Mouse (Mus musculus): Measurements from ENCODE around the gene Flt3l. TPM values are rescaled to one million over a fixed set of nuclear protein-coding genes. Genes with fewer than 3 reads are reported as not detected.

Flt3l gene
- polyA plus RNA-seq, 1 experiment from 2014 or later = 5.1 TPM

GRCm38 (mm10) chr7:45180896-45181477 is 44.8 kb upstream of the Flt3l start, which contains the start of gene Pth2:
Gene Pth2, plus strand, starts transcription at chr7:45180995.
- Histone ChIP-seq H3K9ac (replicated peaks; ENCODE audit: low read depth) (no peak within 1 kb of the TSS), H3K27ac (ENCODE audit: low read length) (no peak within 1 kb of the TSS), H3K36me3 (ENCODE audit: insufficient read depth, low read length) (no peaks in the 10 kb centered on the region), H3K4me2 (replicated peaks; ENCODE audit: low read depth, low read length) (0 out of 2 replicates have a peak within 1 kb of the TSS, but pooled peaks have one; percentile 54), H3K9me3 (ENCODE audit: low read length) (no peaks in the 10 kb centered on the region), H3K4me1 (ENCODE audit: insufficient read depth, low read depth, low read length) (peaks cover 4% of the 10 kb centered on the region; the same call in 1 of the 2 replicates), H3K27me3 (replicated peaks; ENCODE audit: insufficient read depth, low read length) (peaks cover 78% of the 10 kb centered on the region), H3K4me3 (ENCODE audit: low read depth, low read length) (no peak within 1 kb of the TSS)
- ATAC-seq = no peak
- no peak for TF ChIP-seq CTCF (IDR thresholded peaks at IDR 0.05)
- no peak for TF ChIP-seq EP300 (IDR thresholded peaks at IDR 0.05)
- no peak for DNase-seq (ENCODE audit: low spot score)
- WGBS = 23% methylated on average over 17 of the region's 20 CpGs

GRCm38 (mm10) chr7:45179469-45179868 is 43.2 kb upstream of the Flt3l start, which contains the start of gene Gfy:
Gene Gfy, minus strand, starts transcription at chr7:45179569.
- Histone ChIP-seq H3K9ac (replicated peaks; ENCODE audit: low read depth) (no peak within 1 kb of the TSS), H3K27me3 (replicated peaks; ENCODE audit: insufficient read depth, low read length) (peaks cover 86% of the 10 kb centered on the region), H3K27ac (ENCODE audit: low read length) (no peak within 1 kb of the TSS), H3K4me2 (replicated peaks; ENCODE audit: low read depth, low read length) (no peak within 1 kb of the TSS), H3K4me1 (ENCODE audit: insufficient read depth, low read depth, low read length) (peaks cover 4% of the 10 kb centered on the region; the same call in 1 of the 2 replicates), H3K4me3 (ENCODE audit: low read depth, low read length) (no peak within 1 kb of the TSS), H3K36me3 (ENCODE audit: insufficient read depth, low read length) (no peaks in the 10 kb centered on the region), H3K9me3 (ENCODE audit: low read length) (no peaks in the 10 kb centered on the region)
- DNase-seq (ENCODE audit: low spot score) = no peak
- no peak for TF ChIP-seq EP300 (IDR thresholded peaks at IDR 0.05)
- TF ChIP-seq CTCF (IDR thresholded peaks at IDR 0.05) = no peak
- ATAC-seq = no peak
- WGBS = 17% methylated on average over 7 of the region's 7 CpGs

DNA sequence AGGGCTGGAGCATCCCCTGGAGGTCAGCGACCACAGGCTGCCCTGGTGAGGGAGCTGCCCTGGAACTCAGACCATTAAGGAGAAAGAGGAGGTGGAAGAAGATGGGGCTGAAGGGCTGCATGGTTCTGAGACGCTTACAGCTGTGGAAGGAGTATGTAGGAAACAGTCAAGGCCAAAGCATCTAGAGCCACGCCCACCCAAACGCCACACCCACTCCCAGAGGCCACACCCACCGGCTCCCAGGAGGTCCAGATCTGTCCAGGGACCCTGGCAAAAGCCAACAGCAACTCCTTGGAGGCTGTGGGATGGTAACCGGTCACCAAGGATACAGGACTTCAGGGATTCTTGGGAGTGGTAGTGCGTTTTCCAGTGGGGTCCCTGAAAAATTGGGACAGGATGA is 42.3 kb upstream of the Flt3l start:
- no peak for DNase-seq (ENCODE audit: low spot score)

GRCm38 (mm10) chr7:45176356-45176755 is 40.1 kb upstream of the Flt3l start:
- Histone ChIP-seq H3K9ac (replicated peaks; ENCODE audit: low read depth) (no peak overlapping the region), H3K9me3 (ENCODE audit: low read length) (no peaks in the 10 kb centered on the region), H3K27ac (ENCODE audit: low read length) (no peak overlapping the region), H3K4me1 (ENCODE audit: insufficient read depth, low read depth, low read length) (no peaks in the 10 kb centered on the region), H3K27me3 (replicated peaks; ENCODE audit: insufficient read depth, low read length) (peaks cover 63% of the 10 kb centered on the region), H3K36me3 (ENCODE audit: insufficient read depth, low read length) (no peaks in the 10 kb centered on the region), H3K4me2 (replicated peaks; ENCODE audit: low read depth, low read length) (no peak overlapping the region), H3K4me3 (ENCODE audit: low read depth, low read length) (0 out of 2 replicates have a peak overlapping the region, but pooled peaks have one; percentile 2)
- 3% methylated on average over 27 of the region's 31 CpGs for WGBS
- DNase-seq (ENCODE audit: low spot score) (no peak), ATAC-seq (no peak)
- TF ChIP-seq EP300 (IDR thresholded peaks at IDR 0.05) = no peak
- no peak for TF ChIP-seq CTCF (IDR thresholded peaks at IDR 0.05)

More for the DNA sequence above, 42.3 kb upstream of the Flt3l start:
- WGBS = 22% methylated on average over 7 of the region's 7 CpGs
- ATAC-seq = no peak
- peaks cover 4% of the 10 kb centered on the region; the same call in 1 of the 2 replicates for H3K4me1 ChIP-seq (ENCODE audit: insufficient read depth, low read depth, low read length)
- H3K36me3 ChIP-seq (ENCODE audit: insufficient read depth, low read length) = no peaks in the 10 kb centered on the region
- no peak overlapping the region for H3K9ac ChIP-seq (replicated peaks; ENCODE audit: low read depth)
- no peak overlapping the region for H3K4me2 ChIP-seq (replicated peaks; ENCODE audit: low read depth, low read length)
- H3K27me3 ChIP-seq (replicated peaks; ENCODE audit: insufficient read depth, low read length) = peaks cover 82% of the 10 kb centered on the region
- H3K27ac ChIP-seq (ENCODE audit: low read length) = no peak overlapping the region
- no peak overlapping the region for H3K4me3 ChIP-seq (ENCODE audit: low read depth, low read length)
- no peaks in the 10 kb centered on the region for H3K9me3 ChIP-seq (ENCODE audit: low read length)
- no peak for TF ChIP-seq EP300 (IDR thresholded peaks at IDR 0.05)
- no peak for TF ChIP-seq CTCF (IDR thresholded peaks at IDR 0.05)

- Histone ChIP-seq H3K4me1 (ENCODE audit: insufficient read depth, low read depth, low read length) (no peaks in the 10 kb centered on the region), H3K9ac (replicated peaks; ENCODE audit: low read depth) (no peak overlapping the region), H3K4me3 (ENCODE audit: low read depth, low read length) (0 out of 2 replicates have a peak overlapping the region, but pooled peaks have one; percentile 2), H3K36me3 (ENCODE audit: insufficient read depth, low read length) (no peaks in the 10 kb centered on the region), H3K27me3 (replicated peaks; ENCODE audit: insufficient read depth, low read length) (peaks cover 58% of the 10 kb centered on the region), H3K27ac (ENCODE audit: low read length) (no peak overlapping the region), H3K9me3 (ENCODE audit: low read length) (no peaks in the 10 kb centered on the region), H3K4me2 (replicated peaks; ENCODE audit: low read depth, low read length) (no peak overlapping the region)
- TF ChIP-seq EP300 (IDR thresholded peaks at IDR 0.05) = no peak
- TF ChIP-seq CTCF (IDR thresholded peaks at IDR 0.05) = no peak
- no peak for DNase-seq (ENCODE audit: low spot score)
- whole genome bisulfite sequencing = 5% methylated on average over 22 of the region's 23 CpGs
- ATAC-seq = no peak
Measured at GRCm38 (mm10) chr7:45175929-45176328, 39.7 kb upstream of the Flt3l start.

GRCm38 (mm10) chr7:45175398-45175797 is 39.2 kb upstream of the Flt3l start:
- no peaks in the 10 kb centered on the region; the same call in 1 of the 2 replicates for H3K9me3 ChIP-seq (ENCODE audit: low read length)
- H3K27me3 ChIP-seq (replicated peaks; ENCODE audit: insufficient read depth, low read length) = peaks cover 55% of the 10 kb centered on the region
- DNase-seq (ENCODE audit: low spot score) (no peak), ATAC-seq (no peak)
- no peak overlapping the region for H3K27ac ChIP-seq (ENCODE audit: low read length)
- TF ChIP-seq EP300 (IDR thresholded peaks at IDR 0.05) (no peak), CTCF (IDR thresholded peaks at IDR 0.05) (no peak)
- no peaks in the 10 kb centered on the region for H3K36me3 ChIP-seq (ENCODE audit: insufficient read depth, low read length)
- no peaks in the 10 kb centered on the region for H3K4me1 ChIP-seq (ENCODE audit: insufficient read depth, low read depth, low read length)
- H3K4me3 ChIP-seq (ENCODE audit: low read depth, low read length) = no peak overlapping the region
- 4% methylated on average over 13 of the region's 13 CpGs for WGBS
- H3K4me2 ChIP-seq (replicated peaks; ENCODE audit: low read depth, low read length) = no peak overlapping the region
- no peak overlapping the region for H3K9ac ChIP-seq (replicated peaks; ENCODE audit: low read depth)

Data from lung, postnatal 0 days (tissue).